Mouse (Mus musculus): ENCODE data around the gene Rnf225.

- TF ChIP-seq POLR2A (IDR thresholded peaks at IDR 0.05; ENCODE audit: borderline replicate concordance, insufficient read depth, low read length) (no peak), CTCF (IDR thresholded peaks at IDR 0.05; ENCODE audit: borderline replicate concordance, insufficient read depth, low read depth, low read length) (no peak)
Measured at GRCm38 (mm10) chr7:12958948-12959347, 31.7 kb downstream of the Rnf225 start.
